Mouse (Mus musculus) kidney, embryonic 16.5 days (tissue): Measurements from ENCODE around the gene Tex52. TPM values are rescaled to one million over a fixed set of nuclear protein-coding genes. Genes with fewer than 3 reads are reported as not detected.
"Not testable (repeated sequence)": the region's sequence is repeated elsewhere in the genome, so short reads cannot be mapped to it uniquely, and the experiment has no call there.

Source experiments
- ATAC-seq: fragments of 200-750 bp; cut with Nextera tagmentation; 2 replicates; pipeline ENCODE4 v1.8.0; 2017; ENCODE audit warnings: moderate TSS enrichment; ENCODE audit not compliant: low FRiP score, low TSS enrichment
- H3K27ac ChIP-seq: fragments of 300-500 bp; sonication (generic); 2 replicates; pipeline ENCODE4 v1.5.1; 2014; ENCODE audit warnings: low read length
- H3K27me3 ChIP-seq: fragments of 300-500 bp; sonication (generic); 2 replicates; pipeline ENCODE4 v1.6.1; 2014; ENCODE audit warnings: low read length, control low read depth, mixed read lengths; ENCODE audit not compliant: insufficient read depth
- H3K36me3 ChIP-seq: fragments of 300-500 bp; sonication (generic); 2 replicates; pipeline ENCODE4 v1.6.1; 2014; ENCODE audit warnings: low read length, control low read depth, mixed read lengths; ENCODE audit not compliant: insufficient read depth
- H3K4me1 ChIP-seq: fragments of 300-500 bp; sonication (generic); 2 replicates; pipeline ENCODE4 v1.6.1; 2014; ENCODE audit warnings: low read length, control low read depth, mixed read lengths; ENCODE audit not compliant: insufficient read depth
- H3K4me2 ChIP-seq: fragments of 300-500 bp; sonication (generic); replicated peaks from 2 replicates; pipeline ENCODE4 v1.6.1; 2014; ENCODE audit warnings: low read depth, low read length
- H3K4me3 ChIP-seq: fragments of 300-500 bp; sonication (generic); 2 replicates; pipeline ENCODE4 v1.5.1; 2014; ENCODE audit warnings: mild to moderate bottlenecking, low read length
- H3K9ac ChIP-seq: fragments of 300-500 bp; sonication (generic); replicated peaks from 2 replicates; pipeline ENCODE4 v1.6.1; 2014; ENCODE audit warnings: low read length
- H3K9me3 ChIP-seq: fragments of 300-500 bp; sonication (generic); 2 replicates; pipeline ENCODE4 v1.6.1; 2016; ENCODE audit warnings: low read length, control low read depth
- WGBS: fragments of 180-500 bp; shearing (Covaris S2); extraction: QIAGEN DNeasy Blood & Tissue Kit; methylation state at CpG from one replicate; pipeline ENCODE4 v1.1.7; 2014; 5-methylcytosine and 5-hydroxymethylcytosine counted together
- polyA plus RNA-seq: library from polyadenylated mRNA; unstranded; fragments of >200 nt; fragmentation: Nextera tagmentation; extraction: Ambion mirVana; gene quantifications from 2 replicates; pipeline ENCODE4 v1.2.1, GENCODE M21; 2015

The Tex52 gene
- polyA plus RNA-seq, 1 experiment from 2014 or later = 0.21 TPM

- 89% methylated on average over 17 of the region's 17 CpGs for WGBS
Observed at GRCm38 (mm10) chr6:128376371-128377085, 1.3 kb downstream of the Tex52 start.

GRCm38 (mm10) chr6:128379636-128380035, 4.4 kb downstream of the Tex52 start:
- no peaks in the 10 kb centered on the region for H3K4me1 ChIP-seq
- ATAC-seq = no peak
- H3K9ac ChIP-seq = no peak overlapping the region
- H3K4me3 ChIP-seq = no peak overlapping the region
- no peaks in the 10 kb centered on the region for H3K9me3 ChIP-seq
- H3K27me3 ChIP-seq = no peaks in the 10 kb centered on the region
- H3K27ac ChIP-seq = no peak overlapping the region
- WGBS = 81% methylated on average over 16 of the region's 16 CpGs
- no peak overlapping the region for H3K4me2 ChIP-seq
- H3K36me3 ChIP-seq = peaks cover 13% of the 10 kb centered on the region

More at GRCm38 (mm10) chr6:128376371-128377085, 1.3 kb downstream of the Tex52 start:
- Histone ChIP-seq H3K9me3 (no peaks in the 10 kb centered on the region), H3K4me1 (no peaks in the 10 kb centered on the region), H3K27ac (no peak overlapping the region), H3K4me2 (no peak overlapping the region), H3K9ac (no peak overlapping the region), H3K27me3 (no peaks in the 10 kb centered on the region), H3K36me3 (peaks cover 40% of the 10 kb centered on the region), H3K4me3 (no peak overlapping the region)
- no peak for ATAC-seq

GRCm38 (mm10) chr6:128380594-128381167, 5.4 kb downstream of the Tex52 start:
- 40% methylated on average over 1 of the region's 1 CpGs for WGBS
- ATAC-seq = not testable (repeated sequence)

GRCm38 (mm10) chr6:128381254-128381653, 6.0 kb downstream of the Tex52 start:
- H3K4me1 ChIP-seq = no peaks in the 10 kb centered on the region
- no peak overlapping the region for H3K27ac ChIP-seq
- no peak overlapping the region for H3K4me3 ChIP-seq
- 64% methylated on average over 3 of the region's 3 CpGs for WGBS
- no peaks in the 10 kb centered on the region for H3K9me3 ChIP-seq
- ATAC-seq = no peak
- no peak overlapping the region for H3K4me2 ChIP-seq
- no peak overlapping the region for H3K9ac ChIP-seq
- no peaks in the 10 kb centered on the region for H3K27me3 ChIP-seq
- 0 out of 2 replicates have a peak, but pooled peaks cover 6% of the 10 kb centered on the region for H3K36me3 ChIP-seq

More at GRCm38 (mm10) chr6:128380594-128381167, 5.4 kb downstream of the Tex52 start:
- H3K9ac ChIP-seq, H3K27ac ChIP-seq, H3K9me3 ChIP-seq, H3K4me1 ChIP-seq, H3K27me3 ChIP-seq, H3K36me3 ChIP-seq, H3K4me3 ChIP-seq, H3K4me2 ChIP-seq: not testable (repeated sequence)

- Histone ChIP-seq H3K36me3 (no peaks in the 10 kb centered on the region), H3K9me3 (no peaks in the 10 kb centered on the region), H3K4me3 (no peak overlapping the region), H3K27ac (no peak overlapping the region), H3K4me1 (no peaks in the 10 kb centered on the region), H3K27me3 (no peaks in the 10 kb centered on the region), H3K4me2 (no peak overlapping the region), H3K9ac (no peak overlapping the region)
- no peak for ATAC-seq
- WGBS = 56% methylated on average over 7 of the region's 7 CpGs
Observed at GRCm38 (mm10) chr6:128383752-128384151, 8.5 kb downstream of the Tex52 start.

- no peak for ATAC-seq
- 53% methylated on average over 1 of the region's 1 CpGs for WGBS
- no peaks in the 10 kb centered on the region for H3K27me3 ChIP-seq
- no peaks in the 10 kb centered on the region for H3K4me1 ChIP-seq
- H3K9ac ChIP-seq = no peak overlapping the region
- no peak overlapping the region for H3K4me3 ChIP-seq
- no peaks in the 10 kb centered on the region for H3K9me3 ChIP-seq
- H3K36me3 ChIP-seq = no peaks in the 10 kb centered on the region
- no peak overlapping the region for H3K4me2 ChIP-seq
- H3K27ac ChIP-seq = no peak overlapping the region
Observed at GRCm38 (mm10) chr6:128385026-128385425, 9.8 kb downstream of the Tex52 start.

- Histone ChIP-seq H3K4me3 (no peak overlapping the region), H3K36me3 (no peaks in the 10 kb centered on the region), H3K9me3 (no peaks in the 10 kb centered on the region), H3K9ac (no peak overlapping the region), H3K27ac (no peak overlapping the region), H3K4me2 (no peak overlapping the region), H3K27me3 (no peaks in the 10 kb centered on the region), H3K4me1 (no peaks in the 10 kb centered on the region)
- WGBS = 94% methylated on average over 1 of the region's 1 CpGs
- no peak for ATAC-seq
Observed at GRCm38 (mm10) chr6:128389185-128389584, 13.9 kb downstream of the Tex52 start.

- no peak overlapping the region for H3K4me3 ChIP-seq
- no peak for ATAC-seq
- H3K36me3 ChIP-seq = no peaks in the 10 kb centered on the region
- no peak overlapping the region for H3K9ac ChIP-seq
- WGBS = 46% methylated on average over 1 of the region's 1 CpGs
- H3K27me3 ChIP-seq = no peaks in the 10 kb centered on the region
- H3K4me1 ChIP-seq = no peaks in the 10 kb centered on the region
- no peak overlapping the region for H3K27ac ChIP-seq
- no peak overlapping the region for H3K4me2 ChIP-seq
- H3K9me3 ChIP-seq = no peaks in the 10 kb centered on the region
Observed at GRCm38 (mm10) chr6:128390683-128391082, 15.4 kb downstream of the Tex52 start.

- Histone ChIP-seq H3K27me3 (no peaks in the 10 kb centered on the region), H3K9ac (no peak overlapping the region), H3K27ac (peak overlapping the region; percentile 77), H3K4me1 (peaks cover 24% of the 10 kb centered on the region), H3K4me2 (no peak overlapping the region), H3K9me3 (no peaks in the 10 kb centered on the region), H3K36me3 (no peaks in the 10 kb centered on the region), H3K4me3 (no peak overlapping the region)
- WGBS = 69% methylated on average over 7 of the region's 7 CpGs
- peak; percentile 55 for ATAC-seq
Observed at GRCm38 (mm10) chr6:128397574-128398261, 22.5 kb downstream of the Tex52 start.

GRCm38 (mm10) chr6:128398996-128399395, 23.7 kb downstream of the Tex52 start, which contains the start of gene Nrip2:
Gene Nrip2 (plus strand): TSS chr6:128399296.
- H3K36me3 ChIP-seq = no peaks in the 10 kb centered on the region
- ATAC-seq = no peak
- peak within 1 kb of the TSS; percentile 77 for H3K27ac ChIP-seq
- peaks cover 24% of the 10 kb centered on the region for H3K4me1 ChIP-seq
- H3K4me3 ChIP-seq = peak within 1 kb of the TSS; percentile 32
- 59% methylated on average over 3 of the region's 3 CpGs for WGBS
- H3K4me2 ChIP-seq = peak within 1 kb of the TSS; percentile 54
- no peaks in the 10 kb centered on the region for H3K27me3 ChIP-seq
- H3K9ac ChIP-seq = peak within 1 kb of the TSS; percentile 51
- H3K9me3 ChIP-seq = no peaks in the 10 kb centered on the region
